Mouse (Mus musculus): ENCODE data around the gene Ptpn3. TPM values are rescaled to one million over a fixed set of nuclear protein-coding genes. Genes with fewer than 3 reads are reported as not detected.

The Ptpn3 gene
- total RNA-seq (2021): 10 to 100 TPM; 22.8 to 35.6 TPM
- long read RNA-seq, experiment 1, partial matches to known transcripts: 0 of 3 reads
- long read RNA-seq, experiment 1, other reads (novel, unspliced or antisense): 3 of 3 reads
- long read RNA-seq, experiment 2, partial matches to known transcripts: 0 of 1 reads
- long read RNA-seq, experiment 2, other reads (novel, unspliced or antisense): 1 of 1 reads

- peak; percentile 94 for DNase-seq
These were observed at the start of gene Ptpn3 for GRCm38 (mm10) chr4:57301410-57302313. Gene Ptpn3 (minus strand): TSS chr4:57301837.

GRCm38 (mm10) chr4:57350541-57350940, 48.9 kb upstream of the Ptpn3 start:
- no peak for DNase-seq

GRCm38 (mm10) chr4:57343996-57344395, 42.4 kb upstream of the Ptpn3 start:
- DNase-seq: no peak

DNA sequence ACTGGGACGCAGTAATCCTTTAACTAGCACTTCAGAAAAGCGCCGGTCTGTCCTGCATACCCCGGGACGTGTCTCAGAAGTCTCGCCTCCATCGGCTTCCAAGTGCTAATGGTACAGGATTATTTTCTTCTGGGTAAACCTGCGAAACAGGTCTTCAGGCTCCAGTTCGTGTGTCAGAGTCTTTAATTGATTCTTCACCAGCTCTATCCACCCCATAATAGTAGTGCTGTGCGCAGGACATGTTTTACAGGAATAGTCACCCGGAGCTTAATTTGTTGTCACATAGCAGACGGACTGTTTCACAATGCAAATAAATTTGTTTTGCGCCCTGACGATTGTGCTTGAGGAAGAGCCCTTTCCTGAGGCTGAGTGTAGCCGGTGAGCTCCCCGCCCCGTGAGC, 37.3 kb upstream of the Ptpn3 start:
- DNase-seq: no peak

GRCm38 (mm10) chr4:57338061-57338460, 36.4 kb upstream of the Ptpn3 start:
- no peak for DNase-seq

DNA sequence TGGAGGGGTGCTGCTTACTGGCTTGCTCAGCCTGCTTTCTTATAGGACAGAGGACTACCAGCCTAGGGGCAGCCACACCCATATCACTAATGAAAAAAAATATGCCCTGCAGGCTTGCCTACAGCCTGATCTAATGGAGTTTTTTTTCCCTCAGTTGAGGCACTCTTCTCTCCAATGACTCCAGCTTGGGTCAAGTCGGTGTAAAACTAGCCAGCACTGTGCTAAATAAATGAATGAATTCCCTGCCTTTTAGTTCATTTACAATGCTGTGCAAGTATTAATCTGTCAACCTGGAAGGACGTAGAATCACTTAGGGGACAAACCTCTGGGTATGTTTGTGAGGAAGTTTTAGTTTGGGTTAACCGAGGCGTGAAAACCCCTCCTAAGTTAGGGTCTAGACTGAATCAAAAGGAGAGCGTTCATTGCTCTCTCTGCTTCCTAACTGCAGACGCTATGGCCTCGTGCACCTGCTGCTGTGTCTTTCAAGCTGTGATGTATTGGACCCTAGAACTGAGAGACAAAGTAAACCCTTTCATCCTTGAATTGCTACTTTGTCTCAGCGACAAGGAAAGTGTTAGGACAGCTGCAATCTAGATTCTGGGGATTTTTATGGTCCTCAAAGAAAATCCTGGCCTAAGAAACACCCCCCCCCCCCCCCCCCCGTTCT, 33.5 kb upstream of the Ptpn3 start:
- DNase-seq: no peak

DNA sequence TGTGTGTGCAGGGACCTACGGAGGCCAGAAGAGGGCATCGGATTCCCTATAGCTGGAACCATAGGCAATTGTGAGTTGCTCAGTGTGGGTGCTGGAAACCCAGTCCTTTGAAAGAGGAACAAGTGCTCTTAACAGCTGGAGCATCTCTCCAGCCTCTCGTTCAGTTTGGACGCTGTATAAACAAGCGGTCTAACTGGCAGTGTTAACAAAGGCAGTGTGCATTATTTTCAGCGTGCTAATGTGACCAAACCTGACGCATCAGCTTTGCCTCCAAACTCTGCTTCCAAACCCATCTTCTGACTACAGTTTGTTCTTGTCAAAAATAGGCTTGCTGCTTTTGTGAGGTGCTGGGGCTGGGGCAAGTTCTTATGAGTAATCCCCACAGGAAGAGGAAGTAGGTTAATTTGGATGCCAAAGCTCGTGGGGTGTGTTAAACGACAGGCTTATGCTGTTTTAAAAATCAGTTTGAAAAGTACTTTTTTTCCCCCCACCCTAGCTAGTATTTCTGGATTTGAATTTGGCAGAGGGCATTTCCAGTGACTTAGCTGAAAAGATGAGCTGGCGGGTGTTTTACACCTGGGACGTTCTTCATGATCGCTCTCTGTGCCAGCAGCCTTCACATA, 32.4 kb upstream of the Ptpn3 start:
- DNase-seq: no peak

- peak; percentile 75 to 83 for DNase-seq
These were observed 30.9 kb upstream of the Ptpn3 start for GRCm38 (mm10) chr4:57332511-57332910.

GRCm38 (mm10) chr4:57320606-57321327, 19.1 kb upstream of the Ptpn3 start:
- peak; percentile 37 to 57 for DNase-seq

- peak; percentile 46 to 63 for DNase-seq
These were observed 17.0 kb upstream of the Ptpn3 start for GRCm38 (mm10) chr4:57318525-57319212.

- no peak for DNase-seq
These were observed 10.9 kb upstream of the Ptpn3 start for GRCm38 (mm10) chr4:57312256-57313166.

- DNase-seq: no peak
These were observed 10.1 kb upstream of the Ptpn3 start for GRCm38 (mm10) chr4:57311750-57312149.

DNA sequence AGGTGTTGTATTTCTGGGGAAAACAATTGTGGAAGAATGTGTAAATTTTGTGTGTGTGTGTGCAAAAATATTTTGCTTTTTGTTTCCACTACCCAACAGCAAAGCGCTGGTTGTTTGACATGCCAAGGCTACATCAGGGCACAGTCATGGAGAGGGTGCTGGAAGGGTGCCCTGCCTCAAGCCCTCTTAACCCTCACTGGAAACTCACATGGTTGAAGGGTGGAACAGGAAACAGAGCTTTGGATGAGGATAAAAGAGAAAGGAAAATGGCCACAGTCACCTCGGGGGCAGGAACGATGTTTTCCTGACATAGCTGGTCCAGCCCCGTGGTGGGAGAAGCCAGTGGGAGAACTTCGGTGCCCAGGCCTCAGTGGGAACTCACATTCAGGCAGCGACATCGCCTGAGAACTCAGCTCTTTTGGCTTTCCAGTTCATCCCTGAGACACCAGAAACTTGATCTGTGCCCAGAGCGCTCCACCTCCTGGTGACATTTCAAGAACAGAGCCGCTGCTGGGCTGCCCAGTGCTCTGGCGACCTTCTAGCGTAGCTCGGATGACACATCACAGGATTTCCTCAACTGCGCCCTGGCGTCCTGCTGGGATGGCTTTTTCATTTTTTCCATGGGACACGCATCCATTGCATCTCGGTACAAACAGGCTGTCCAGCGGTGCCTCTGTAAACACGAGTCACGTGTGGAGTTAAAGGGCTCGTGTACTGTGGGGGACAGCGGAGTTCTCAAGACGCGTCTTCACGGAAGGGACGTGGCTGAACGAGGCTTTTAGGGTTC, 6.8 kb upstream of the Ptpn3 start:
- DNase-seq: peak; percentile 83 to 88

GRCm38 (mm10) chr4:57307747-57308146, 6.1 kb upstream of the Ptpn3 start:
- peak; percentile 60 to 63 for DNase-seq

GRCm38 (mm10) chr4:57306260-57306659, 4.6 kb upstream of the Ptpn3 start:
- DNase-seq: no peak

DNA sequence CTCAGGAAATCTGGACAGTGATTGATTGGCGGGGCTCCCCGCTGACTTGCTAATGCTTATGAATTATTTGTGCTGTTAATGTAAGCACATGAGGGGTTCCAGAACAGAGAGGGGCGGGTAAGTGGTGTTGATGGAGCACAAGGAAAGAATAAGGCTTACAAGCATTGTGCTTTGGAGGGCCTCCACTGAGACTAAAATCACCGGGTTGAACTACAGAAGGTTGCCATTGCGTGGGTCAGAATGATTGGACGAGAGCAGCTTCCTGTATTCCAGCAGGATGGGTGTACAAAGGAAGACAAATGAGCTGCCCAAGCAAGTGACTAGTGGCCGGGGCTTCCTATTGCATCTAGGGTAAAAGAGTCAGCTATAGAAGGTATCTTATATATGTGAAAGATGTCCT, 4.0 kb upstream of the Ptpn3 start:
- no peak for DNase-seq

DNA sequence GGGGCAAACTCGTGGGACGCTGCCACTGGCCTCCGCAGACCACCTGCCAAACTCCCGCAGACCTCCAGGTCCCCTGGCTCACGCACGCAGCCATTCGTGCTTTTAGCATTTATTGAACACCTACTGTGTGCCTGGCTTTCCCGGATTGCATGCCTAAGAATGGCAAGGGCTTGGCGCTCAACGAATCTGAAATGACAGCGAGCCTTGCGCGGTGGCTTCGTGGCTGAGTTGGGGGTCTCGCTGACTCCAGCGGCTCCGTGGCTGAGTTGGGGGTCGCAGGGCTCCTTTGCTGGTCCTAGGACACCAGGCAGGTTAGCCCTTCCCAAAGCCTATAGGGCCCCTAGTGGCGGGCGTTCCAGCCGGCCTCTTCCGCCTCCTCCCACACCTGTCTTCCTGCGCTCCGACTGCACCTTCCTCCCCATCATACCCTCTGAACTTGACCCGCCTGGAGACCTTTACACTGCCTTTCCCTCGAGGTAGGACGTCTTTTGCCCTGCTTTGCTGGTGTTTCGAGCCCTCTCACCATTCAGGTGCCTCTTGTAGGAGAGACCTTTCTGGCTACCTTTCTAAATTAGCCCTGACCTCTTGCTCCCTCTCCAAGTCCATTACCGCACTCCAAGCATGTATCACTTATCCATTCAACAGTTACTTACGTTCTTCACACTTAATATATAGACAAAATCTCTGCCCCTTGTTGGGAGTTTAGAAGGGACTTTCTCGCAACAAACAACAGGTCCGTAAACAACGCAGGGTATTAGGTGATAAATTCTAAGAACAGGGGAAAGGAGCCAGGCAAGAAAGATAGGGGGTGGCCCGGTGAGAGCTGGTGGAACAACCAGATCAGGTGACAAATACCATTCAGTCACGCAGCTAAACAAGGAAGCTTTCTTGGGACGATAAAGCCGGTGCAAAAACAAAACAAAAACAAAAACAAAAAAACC, 898 bp downstream of the Ptpn3 start:
- DNase-seq: peak; percentile 29 to 57
